In the genomic region with DNA sequence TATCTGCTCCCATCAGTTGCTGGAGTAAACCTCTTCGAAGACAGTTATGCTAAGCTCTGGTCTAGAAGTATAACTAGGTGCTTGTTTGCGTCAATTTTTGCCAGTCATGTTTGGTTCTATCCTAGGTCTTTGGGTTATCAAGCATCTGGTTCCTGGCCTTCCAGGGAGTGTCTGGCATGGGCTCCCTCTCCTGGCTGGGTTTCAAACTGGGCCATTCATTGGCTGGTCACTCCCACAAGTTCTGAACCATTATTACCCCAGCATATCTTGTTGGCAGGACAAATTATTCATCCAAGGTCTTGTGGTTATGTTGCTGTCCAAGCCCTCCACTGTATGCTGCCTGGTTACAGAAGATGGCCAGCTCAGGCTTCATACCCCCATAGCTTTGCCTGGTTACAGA, we compare ENCODE assay signal across 22 mouse cellular contexts. TPM values are rescaled to one million over a fixed set of nuclear protein-coding genes. Genes with fewer than 3 reads are reported as not detected.
"Had no signal": no experiment of that assay in that cellular context is flagged by ENCODE, and none has a peak within 500 bp of the region (broad histone marks: within the 10 kb centered on the region; RNA-seq: fewer than 3 reads in every experiment).

No protein-coding gene starts in this region.

- DNase-seq: lung, adult 18-20 months; lung, embryonic 14.5 days; lung, postnatal 10 days; lung, postnatal 4 days; midbrain, embryonic 14.5 days; retina, postnatal 1 day; right cerebral cortex, postnatal 14 days; thymus, adult 2 months; thymus, postnatal 25 days; thymus, postnatal 4 days had no signal

RNA-seq across cellular contexts. Expression of gene Ankrd34c, which starts 44.6 kb away (rescaled TPM):
- total RNA-seq: megakaryocyte, adult 5-6 weeks; megakaryocyte-erythroid progenitor cell, adult 5-6 weeks had no signal
- polyA plus RNA-seq: liver, embryonic 16.5 days; lung, embryonic 14.5 days; lung, embryonic 16.5 days; midbrain, embryonic 10.5 days; midbrain, embryonic 12.5 days; myocyte; neural tube, embryonic 11.5 days; spleen, adult 2 months; stomach, embryonic 15.5 days; stomach, postnatal 0 days; testis, adult 2 months; thymus, adult 2 months had no signal
